Mouse (Mus musculus): ENCODE measurements around the gene 1700020L24Rik.

DNA sequence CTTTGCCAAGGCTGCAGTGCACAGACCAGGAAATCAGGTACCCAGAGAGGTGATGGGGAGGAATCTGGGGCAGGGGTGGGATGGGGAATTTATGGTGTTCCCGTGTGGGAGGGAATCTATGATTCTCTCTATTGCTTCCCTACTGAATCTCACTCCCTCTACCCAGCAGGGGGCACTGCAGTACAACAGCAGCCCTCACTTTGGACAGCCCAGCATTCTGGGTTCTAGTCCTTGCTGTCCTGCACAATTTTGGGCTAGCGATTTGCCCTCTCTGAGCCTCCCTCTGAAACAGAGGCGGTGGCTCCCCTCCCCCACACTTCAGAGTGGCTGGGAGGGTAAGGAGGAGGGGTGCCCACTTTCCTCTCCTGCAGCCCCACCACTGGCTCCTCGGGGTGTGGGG lies 17.1 kb upstream of the 1700020L24Rik start:
- TF ChIP-seq EP300 (IDR thresholded peaks at IDR 0.05; ENCODE audit: low read depth) (no peak), CTCF (IDR thresholded peaks at IDR 0.05; ENCODE audit: low read depth) (peak; percentile 63)

All from liver, embryonic 14.5 days (tissue).